Mouse (Mus musculus) small intestine, adult 2 months (tissue): Measurements from ENCODE around the gene AC170998.1.

ENCODE experiments used
- CTCF ChIP-seq: fragments of 200-500 bp; IDR thresholded peaks from 2 replicates; pipeline ENCODE4 v1.5.1; 2012; ENCODE audit warnings: low read depth, mild to moderate bottlenecking, control low read depth, inconsistent platforms, low read length, moderate library complexity, mixed read lengths; ENCODE audit not compliant: insufficient replicate concordance, insufficient read length; ENCODE audit errors: extremely low read depth
- POLR2A ChIP-seq: fragments of 200-500 bp; IDR thresholded peaks from 2 replicates; pipeline ENCODE4 v1.6.1; 2012; ENCODE audit warnings: low read depth, mild to moderate bottlenecking, control low read depth, inconsistent platforms, low read length, moderate library complexity

- no peak for TF ChIP-seq POLR2A
- TF ChIP-seq CTCF: no peak
These were observed 11.9 kb upstream of the AC170998.1 start for GRCm38 (mm10) chr17:28714006-28714405.
